Mouse (Mus musculus) limb, embryonic 10.5 days (tissue): ENCODE data around the gene Traf3. TPM values are rescaled to one million over a fixed set of nuclear protein-coding genes. Genes with fewer than 3 reads are reported as not detected.

ENCODE experiments used
- DNase-seq: peaks from one replicate; pipeline ENCODE4 v3.0.0-alpha.2; 2017; ENCODE audit warnings: low spot score
- H3K27ac ChIP-seq: fragments of 300-500 bp; sonication (generic); 2 replicates; pipeline ENCODE4 v1.5.1; 2016; ENCODE audit warnings: mild to moderate bottlenecking
- H3K27me3 ChIP-seq: fragments of 300-500 bp; sonication (generic); 2 replicates; pipeline ENCODE4 v1.6.1; 2016; ENCODE audit warnings: low read depth, mild to moderate bottlenecking; ENCODE audit not compliant: poor library complexity, severe bottlenecking
- H3K36me3 ChIP-seq: fragments of 300-500 bp; sonication (generic); 2 replicates; pipeline ENCODE4 v1.6.1; 2016; ENCODE audit warnings: mild to moderate bottlenecking, moderate library complexity
- H3K4me1 ChIP-seq: fragments of 300-500 bp; sonication (generic); 2 replicates; pipeline ENCODE4 v1.6.1; 2016
- H3K4me3 ChIP-seq: fragments of 300-500 bp; sonication (generic); 2 replicates; pipeline ENCODE4 v1.5.1; 2016; ENCODE audit warnings: mild to moderate bottlenecking, moderate library complexity
- H3K9me3 ChIP-seq: fragments of 300-500 bp; sonication (generic); replicated peaks from 2 replicates; pipeline ENCODE4 v1.6.1; 2016; ENCODE audit warnings: mild to moderate bottlenecking
- WGBS: fragments of 180-500 bp; shearing (Covaris S2); methylation state at CpG from one replicate; pipeline ENCODE4 v1.1.7; 2016; 5-methylcytosine and 5-hydroxymethylcytosine counted together
- polyA plus RNA-seq: library from polyadenylated mRNA; unstranded; fragments of >200 nt; fragmentation: Nextera tagmentation; extraction: Ambion mirVana; gene quantifications from 2 replicates; pipeline ENCODE4 v1.2.1, GENCODE M21; 2016

The Traf3 gene
- polyA plus RNA-seq, 1 experiment from 2014 or later: 10.9 TPM

GRCm38 (mm10) chr12:111143509-111144063, 22.6 kb upstream of the Traf3 start:
- 83% methylated on average over 16 of the region's 16 CpGs for WGBS
- Histone ChIP-seq H3K9me3 (no peaks in the 10 kb centered on the region), H3K4me1 (peaks cover 26% of the 10 kb centered on the region), H3K4me3 (no peak overlapping the region), H3K36me3 (no peaks in the 10 kb centered on the region), H3K27me3 (no peaks in the 10 kb centered on the region), H3K27ac (peak overlapping the region; percentile 30; the same call in 1 of the 2 replicates)
- DNase-seq: no peak

GRCm38 (mm10) chr12:111144598-111144997, 21.6 kb upstream of the Traf3 start:
- Histone ChIP-seq H3K36me3 (no peaks in the 10 kb centered on the region), H3K27ac (0 out of 2 replicates have a peak overlapping the region, but pooled peaks have one; percentile 11), H3K9me3 (no peaks in the 10 kb centered on the region), H3K4me1 (peaks cover 26% of the 10 kb centered on the region), H3K27me3 (no peaks in the 10 kb centered on the region), H3K4me3 (no peak overlapping the region)
- no peak for DNase-seq
- 100% methylated on average over 2 of the region's 2 CpGs for WGBS

GRCm38 (mm10) chr12:111145269-111145668, 20.9 kb upstream of the Traf3 start:
- Histone ChIP-seq H3K4me1 (peaks cover 33% of the 10 kb centered on the region), H3K27me3 (no peaks in the 10 kb centered on the region), H3K9me3 (no peaks in the 10 kb centered on the region), H3K4me3 (no peak overlapping the region), H3K27ac (peak overlapping the region; percentile 11; the same call in 1 of the 2 replicates), H3K36me3 (no peaks in the 10 kb centered on the region)
- DNase-seq: no peak
- WGBS: 50% methylated on average over 9 of the region's 9 CpGs

- WGBS: 64% methylated on average over 17 of the region's 17 CpGs
- Histone ChIP-seq H3K27ac (no peak overlapping the region), H3K4me3 (no peak overlapping the region), H3K27me3 (no peaks in the 10 kb centered on the region), H3K36me3 (no peaks in the 10 kb centered on the region), H3K9me3 (no peaks in the 10 kb centered on the region), H3K4me1 (peaks cover 24% of the 10 kb centered on the region)
- DNase-seq: no peak
Observed at GRCm38 (mm10) chr12:111149495-111150235, 16.5 kb upstream of the Traf3 start.

GRCm38 (mm10) chr12:111150236-111150596, 16.0 kb upstream of the Traf3 start:
- Histone ChIP-seq H3K36me3 (no peaks in the 10 kb centered on the region), H3K27ac (no peak overlapping the region), H3K9me3 (no peaks in the 10 kb centered on the region), H3K4me3 (no peak overlapping the region), H3K4me1 (peaks cover 19% of the 10 kb centered on the region), H3K27me3 (no peaks in the 10 kb centered on the region)
- DNase-seq: no peak
- WGBS: 7% methylated on average over 6 of the region's 6 CpGs

- Histone ChIP-seq H3K4me3 (no peak overlapping the region), H3K27me3 (no peaks in the 10 kb centered on the region), H3K27ac (no peak overlapping the region), H3K4me1 (peaks cover 11% of the 10 kb centered on the region; the same call in 1 of the 2 replicates), H3K9me3 (no peaks in the 10 kb centered on the region), H3K36me3 (no peaks in the 10 kb centered on the region)
- 91% methylated on average over 5 of the region's 5 CpGs for WGBS
- no peak for DNase-seq
Observed at GRCm38 (mm10) chr12:111151422-111152156, 14.6 kb upstream of the Traf3 start.

GRCm38 (mm10) chr12:111152579-111152978, 13.6 kb upstream of the Traf3 start:
- no peaks in the 10 kb centered on the region for H3K27me3 ChIP-seq
- peaks cover 11% of the 10 kb centered on the region; the same call in 1 of the 2 replicates for H3K4me1 ChIP-seq
- no peak overlapping the region for H3K27ac ChIP-seq
- WGBS: 93% methylated on average over 6 of the region's 6 CpGs
- no peaks in the 10 kb centered on the region for H3K9me3 ChIP-seq
- no peaks in the 10 kb centered on the region for H3K36me3 ChIP-seq
- DNase-seq: no peak
- no peak overlapping the region for H3K4me3 ChIP-seq

- Histone ChIP-seq H3K4me3 (no peak overlapping the region), H3K4me1 (peaks cover 11% of the 10 kb centered on the region; the same call in 1 of the 2 replicates), H3K27me3 (no peaks in the 10 kb centered on the region), H3K9me3 (no peaks in the 10 kb centered on the region), H3K36me3 (no peaks in the 10 kb centered on the region), H3K27ac (no peak overlapping the region)
- no peak for DNase-seq
- WGBS: 85% methylated on average over 7 of the region's 7 CpGs
Observed at GRCm38 (mm10) chr12:111152981-111153710, 13.0 kb upstream of the Traf3 start.

GRCm38 (mm10) chr12:111153946-111154345, 12.2 kb upstream of the Traf3 start:
- WGBS: 52% methylated on average over 5 of the region's 5 CpGs
- Histone ChIP-seq H3K4me1 (peaks cover 11% of the 10 kb centered on the region; the same call in 1 of the 2 replicates), H3K9me3 (no peaks in the 10 kb centered on the region), H3K27me3 (no peaks in the 10 kb centered on the region), H3K27ac (no peak overlapping the region), H3K36me3 (no peaks in the 10 kb centered on the region), H3K4me3 (no peak overlapping the region)
- no peak for DNase-seq

- WGBS: 91% methylated on average over 6 of the region's 6 CpGs
- DNase-seq: no peak
- H3K27ac ChIP-seq: no peak overlapping the region
Observed at GRCm38 (mm10) chr12:111154641-111155040, 11.5 kb upstream of the Traf3 start.

GRCm38 (mm10) chr12:111155756-111156155, 10.4 kb upstream of the Traf3 start:
- Histone ChIP-seq H3K9me3 (no peaks in the 10 kb centered on the region), H3K27ac (no peak overlapping the region), H3K27me3 (0 out of 2 replicates have a peak, but pooled peaks cover 4% of the 10 kb centered on the region), H3K4me3 (no peak overlapping the region), H3K4me1 (0 out of 2 replicates have a peak, but pooled peaks cover 5% of the 10 kb centered on the region), H3K36me3 (no peaks in the 10 kb centered on the region)
- 85% methylated on average over 1 of the region's 1 CpGs for WGBS
- no peak for DNase-seq

More at GRCm38 (mm10) chr12:111154641-111155040, 11.5 kb upstream of the Traf3 start:
- Histone ChIP-seq H3K36me3 (no peaks in the 10 kb centered on the region), H3K27me3 (0 out of 2 replicates have a peak, but pooled peaks cover 4% of the 10 kb centered on the region), H3K4me3 (no peak overlapping the region), H3K4me1 (peaks cover 10% of the 10 kb centered on the region; the same call in 1 of the 2 replicates), H3K9me3 (no peaks in the 10 kb centered on the region)

GRCm38 (mm10) chr12:111159659-111160428, 6.3 kb upstream of the Traf3 start:
- 69% methylated on average over 12 of the region's 12 CpGs for WGBS
- H3K4me1 ChIP-seq: peaks cover 24% of the 10 kb centered on the region
- H3K9me3 ChIP-seq: no peaks in the 10 kb centered on the region
- 0 out of 2 replicates have a peak overlapping the region, but pooled peaks have one; percentile 2 for H3K27ac ChIP-seq
- H3K4me3 ChIP-seq: no peak overlapping the region
- no peaks in the 10 kb centered on the region for H3K36me3 ChIP-seq
- DNase-seq: no peak
- H3K27me3 ChIP-seq: 0 out of 2 replicates have a peak, but pooled peaks cover 4% of the 10 kb centered on the region
